Mouse (Mus musculus) T-helper 2 cell (primary cell): ENCODE data around the gene Fbxo28.

Experiments
- in situ Hi-C: fragments of 300-600 bp; cut with MboI, MseI; formaldehyde crosslinking; loops from one replicate; pipeline ENCODE4 v1.15.1; 2025; ENCODE audit warnings: high pct_unique_total_duplicates

Gene Fbxo28

GRCm38 (mm10) chr1:182288601-182289000 is 52.8 kb downstream of the Fbxo28 start:
- in situ Hi-C loops = loop anchor here (10.0 kb wide), 1 partner anchor 236 kb away; no protein-coding TSS in a partner anchor

GRCm38 (mm10) chr1:182287781-182288180 is 53.6 kb downstream of the Fbxo28 start:
- in situ Hi-C loops = loop anchor here (10.0 kb wide), 1 partner anchor 237 kb away; no protein-coding TSS in a partner anchor

- in situ Hi-C loops = loop anchor here (10.0 kb wide), 1 partner anchor 240 kb away; no protein-coding TSS in a partner anchor
Observed at GRCm38 (mm10) chr1:182284795-182285194, 56.6 kb downstream of the Fbxo28 start.

GRCm38 (mm10) chr1:182283231-182283630 is 58.2 kb downstream of the Fbxo28 start:
- in situ Hi-C loops = loop anchor here (10.0 kb wide), 1 partner anchor 242 kb away; no protein-coding TSS in a partner anchor

GRCm38 (mm10) chr1:182282091-182283075 is 59.0 kb downstream of the Fbxo28 start, which contains the start of gene Degs1:
Gene Degs1, minus strand, starts transcription at chr1:182282804.
- in situ Hi-C loops = loop anchor here (10.0 kb wide), 1 partner anchor 242 kb away; no protein-coding TSS in a partner anchor

- in situ Hi-C loops = loop anchor here (10.0 kb wide), 1 partner anchor 244 kb away; no protein-coding TSS in a partner anchor
Observed at GRCm38 (mm10) chr1:182281251-182281711, 60.1 kb downstream of the Fbxo28 start.

GRCm38 (mm10) chr1:182280577-182280976 is 60.9 kb downstream of the Fbxo28 start:
- in situ Hi-C loops = loop anchor here (10.0 kb wide), 1 partner anchor 244 kb away; no protein-coding TSS in a partner anchor

- in situ Hi-C loops = loop anchor here (10.0 kb wide), 1 partner anchor 245 kb away; no protein-coding TSS in a partner anchor
Observed at GRCm38 (mm10) chr1:182280046-182280445, 61.4 kb downstream of the Fbxo28 start.

GRCm38 (mm10) chr1:182279436-182279835 is 62.0 kb downstream of the Fbxo28 start:
- in situ Hi-C loops = no loop called here

GRCm38 (mm10) chr1:182275109-182275508 is 66.3 kb downstream of the Fbxo28 start:
- in situ Hi-C loops = no loop called here

- in situ Hi-C loops = no loop called here
Observed at GRCm38 (mm10) chr1:182271632-182272031, 69.8 kb downstream of the Fbxo28 start.

GRCm38 (mm10) chr1:182271130-182271529 is 70.3 kb downstream of the Fbxo28 start:
- in situ Hi-C loops = no loop called here

- in situ Hi-C loops = no loop called here
Observed at GRCm38 (mm10) chr1:182268317-182268716, 73.1 kb downstream of the Fbxo28 start.

GRCm38 (mm10) chr1:182266028-182266525 is 75.4 kb downstream of the Fbxo28 start:
- in situ Hi-C loops = no loop called here
